Mouse (Mus musculus) stomach, postnatal 0 days (tissue): ENCODE measurements around the gene Tcerg1l. TPM values are rescaled to one million over a fixed set of nuclear protein-coding genes. Genes with fewer than 3 reads are reported as not detected.

Experiments used
- ATAC-seq: fragments of 200-750 bp; cut with Nextera tagmentation; 2 replicates; pipeline ENCODE4 v1.8.0; 2017; ENCODE audit not compliant: low FRiP score, low TSS enrichment
- DNase-seq: peaks from one replicate; pipeline ENCODE4 v3.0.0-alpha.2; 2016; ENCODE audit warnings: low spot score
- H3K27ac ChIP-seq: fragments of 300-500 bp; sonication (generic); replicated peaks from 2 replicates; pipeline ENCODE4 v1.5.1; 2014; ENCODE audit warnings: mild to moderate bottlenecking, control low read depth
- H3K27me3 ChIP-seq: fragments of 300-500 bp; sonication (generic); 2 replicates; pipeline ENCODE4 v1.6.1; 2014; ENCODE audit warnings: low read length; ENCODE audit not compliant: control insufficient read depth, insufficient read depth
- H3K36me3 ChIP-seq: fragments of 300-500 bp; sonication (generic); 2 replicates; pipeline ENCODE4 v1.6.1; 2014; ENCODE audit warnings: low read length, mixed read lengths; ENCODE audit not compliant: control insufficient read depth, insufficient read depth
- H3K4me1 ChIP-seq: fragments of 300-500 bp; sonication (generic); replicated peaks from 2 replicates; pipeline ENCODE4 v1.6.1; 2014; ENCODE audit warnings: antibody characterized with exemption; ENCODE audit not compliant: control insufficient read depth, insufficient read depth
- H3K4me2 ChIP-seq: fragments of 300-500 bp; sonication (generic); replicated peaks from 2 replicates; pipeline ENCODE4 v1.6.1; 2014; ENCODE audit warnings: low read depth, mild to moderate bottlenecking, control low read depth, moderate library complexity
- H3K4me3 ChIP-seq: fragments of 300-500 bp; sonication (generic); 2 replicates; pipeline ENCODE4 v1.5.1; 2014; ENCODE audit warnings: low read depth, low read length, control low read depth
- H3K9ac ChIP-seq: fragments of 300-500 bp; sonication (generic); 2 replicates; pipeline ENCODE4 v1.6.1; 2014; ENCODE audit warnings: mild to moderate bottlenecking, low read length, control low read depth, mixed read lengths
- H3K9me3 ChIP-seq: fragments of 300-500 bp; sonication (generic); 2 replicates; pipeline ENCODE4 v1.6.1; 2016; ENCODE audit warnings: low read length; ENCODE audit not compliant: control insufficient read depth
- CTCF ChIP-seq: IDR thresholded peaks from 2 replicates; pipeline ENCODE4 v1.5.1; 2016; ENCODE audit warnings: antibody characterized with exemption, low read depth, mild to moderate bottlenecking, moderate library complexity
- EP300 ChIP-seq: optimal IDR thresholded peaks from 2 replicates; pipeline ENCODE3; 2016; ENCODE audit warnings: antibody characterized with exemption
- WGBS: fragments of 180-500 bp; shearing (Covaris S2); extraction: QIAGEN DNeasy Blood & Tissue Kit; methylation state at CpG from one replicate; pipeline ENCODE4 v1.1.7; 2014; 5-methylcytosine and 5-hydroxymethylcytosine counted together
- polyA plus RNA-seq: library from polyadenylated mRNA; unstranded; fragments of >200 nt; fragmentation: Nextera tagmentation; extraction: Ambion mirVana; gene quantifications from 2 replicates; pipeline ENCODE4 v1.2.1, GENCODE M21; 2015

Tcerg1l gene
- polyA plus RNA-seq, 1 experiment from 2014 or later, result 0.19 TPM

DNA sequence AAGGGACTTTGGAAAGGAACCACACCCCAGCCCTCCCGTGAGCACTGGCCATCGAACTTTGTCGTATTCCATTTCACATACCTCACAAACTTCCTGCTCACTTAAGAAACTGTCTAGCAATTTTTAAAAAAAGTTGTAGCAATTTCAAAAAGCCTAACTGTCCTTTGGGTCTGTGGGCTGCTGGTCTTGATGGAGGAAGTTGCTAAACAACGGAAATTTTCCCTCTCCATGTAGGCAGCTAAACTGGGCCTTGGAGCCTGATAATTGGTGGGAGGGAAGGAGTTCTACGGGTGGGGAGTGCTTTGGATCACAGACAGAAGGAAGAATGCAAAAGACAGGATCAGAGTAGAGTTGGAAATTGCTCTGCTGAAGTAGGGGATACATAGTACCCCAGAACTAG lies 155.3 kb downstream of the Tcerg1l start:
- no peaks in the 10 kb centered on the region for H3K36me3 ChIP-seq

DNA sequence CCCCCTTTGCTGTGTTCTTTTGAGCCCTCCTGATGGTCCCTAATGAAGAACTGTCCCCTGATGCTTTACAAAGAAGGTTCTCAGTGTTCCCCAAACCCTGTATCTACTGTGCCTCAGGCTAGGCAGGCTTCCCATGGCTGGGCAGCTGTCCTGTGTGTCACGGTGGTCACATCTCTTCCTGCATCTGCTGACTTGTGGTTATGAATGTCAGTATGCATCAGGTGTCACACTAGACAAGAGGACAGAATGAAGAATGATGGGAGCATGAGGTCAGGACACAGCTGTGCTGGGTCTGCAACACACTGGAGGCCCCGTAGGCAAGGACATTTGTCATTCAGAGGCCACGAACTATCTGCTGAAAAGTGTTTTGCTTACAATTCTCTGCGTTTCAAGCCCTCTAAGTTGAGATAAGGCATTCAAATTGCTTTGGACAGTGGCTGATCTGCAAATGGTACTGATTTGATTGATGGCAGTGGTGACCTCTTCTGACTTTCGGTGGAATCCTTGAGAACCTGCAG lies 159.8 kb downstream of the Tcerg1l start:
- Histone ChIP-seq H3K9me3 (no peaks in the 10 kb centered on the region), H3K27ac (no peak overlapping the region), H3K27me3 (no peaks in the 10 kb centered on the region), H3K4me1 (no peaks in the 10 kb centered on the region), H3K4me2 (no peak overlapping the region), H3K9ac (no peak overlapping the region), H3K4me3 (no peak overlapping the region), H3K36me3 (no peaks in the 10 kb centered on the region)
- TF ChIP-seq EP300, result no peak
- no peak for DNase-seq
- no peak for ATAC-seq
- 24% methylated on average over 5 of the region's 5 CpGs for WGBS

More for the DNA sequence above, 155.3 kb downstream of the Tcerg1l start:
- DNase-seq (no peak), ATAC-seq (no peak)
- Histone ChIP-seq H3K4me1 (no peaks in the 10 kb centered on the region), H3K9ac (no peak overlapping the region), H3K27me3 (no peaks in the 10 kb centered on the region), H3K4me2 (no peak overlapping the region), H3K9me3 (no peaks in the 10 kb centered on the region), H3K27ac (no peak overlapping the region), H3K4me3 (no peak overlapping the region)
- WGBS, result 57% methylated on average over 5 of the region's 5 CpGs
- TF ChIP-seq CTCF (no peak), EP300 (no peak)

DNA sequence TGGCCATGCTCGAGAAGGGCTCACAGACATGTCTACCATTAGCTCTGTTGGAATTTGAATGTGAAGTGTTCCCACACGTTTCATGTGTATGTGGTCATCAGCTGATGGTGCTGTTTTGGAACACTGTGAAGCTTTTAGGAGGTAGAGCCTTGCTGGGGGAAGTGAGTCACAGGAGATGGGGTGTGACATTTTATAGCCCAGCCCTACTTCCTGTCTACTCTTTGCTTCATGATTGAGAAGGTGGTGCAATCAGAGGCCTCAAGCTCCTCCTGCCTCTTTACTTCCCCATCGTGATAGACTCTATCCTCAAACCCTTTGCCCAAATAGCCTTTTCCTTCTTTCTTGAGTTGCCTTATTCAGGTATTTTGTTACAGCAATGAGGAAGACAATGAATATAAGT lies 173.3 kb downstream of the Tcerg1l start:
- ATAC-seq, result no peak
- H3K9me3 ChIP-seq, result no peaks in the 10 kb centered on the region
- no peak overlapping the region for H3K9ac ChIP-seq
- H3K27me3 ChIP-seq, result no peaks in the 10 kb centered on the region
- no peak for TF ChIP-seq EP300
- TF ChIP-seq CTCF, result no peak
- H3K4me1 ChIP-seq, result no peaks in the 10 kb centered on the region
- WGBS, result 70% methylated on average over 3 of the region's 3 CpGs
- H3K27ac ChIP-seq, result no peak overlapping the region
- no peak overlapping the region for H3K4me3 ChIP-seq
- no peak overlapping the region for H3K4me2 ChIP-seq
- no peaks in the 10 kb centered on the region for H3K36me3 ChIP-seq
- no peak for DNase-seq

DNA sequence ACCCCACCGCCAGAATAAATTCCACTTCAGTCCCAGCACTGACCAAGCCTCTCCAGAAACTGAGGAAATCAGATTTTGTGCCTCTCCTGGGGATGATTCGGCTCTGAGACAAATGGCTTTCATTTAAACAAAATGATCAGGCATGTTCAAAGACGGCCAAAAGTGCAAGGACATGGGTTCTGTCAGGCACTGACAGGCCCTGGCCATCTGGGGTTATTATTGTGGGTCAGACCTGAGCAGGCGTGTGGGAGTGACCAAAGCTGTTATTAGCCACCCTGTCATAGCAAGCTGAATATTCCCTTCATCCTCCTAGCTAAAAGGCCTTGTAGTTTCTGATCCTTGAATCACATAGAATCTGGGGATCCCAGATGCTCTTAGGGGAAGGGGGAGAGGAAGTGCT lies 174.6 kb downstream of the Tcerg1l start:
- Histone ChIP-seq H3K9me3 (no peaks in the 10 kb centered on the region), H3K4me2 (no peak overlapping the region), H3K27me3 (no peaks in the 10 kb centered on the region), H3K4me3 (no peak overlapping the region), H3K9ac (no peak overlapping the region), H3K36me3 (no peaks in the 10 kb centered on the region), H3K4me1 (no peaks in the 10 kb centered on the region), H3K27ac (no peak overlapping the region)
- no peak for ATAC-seq
- TF ChIP-seq EP300, result no peak
- no peak for TF ChIP-seq CTCF
- WGBS, result 55% methylated on average over 4 of the region's 4 CpGs
- no peak for DNase-seq

DNA sequence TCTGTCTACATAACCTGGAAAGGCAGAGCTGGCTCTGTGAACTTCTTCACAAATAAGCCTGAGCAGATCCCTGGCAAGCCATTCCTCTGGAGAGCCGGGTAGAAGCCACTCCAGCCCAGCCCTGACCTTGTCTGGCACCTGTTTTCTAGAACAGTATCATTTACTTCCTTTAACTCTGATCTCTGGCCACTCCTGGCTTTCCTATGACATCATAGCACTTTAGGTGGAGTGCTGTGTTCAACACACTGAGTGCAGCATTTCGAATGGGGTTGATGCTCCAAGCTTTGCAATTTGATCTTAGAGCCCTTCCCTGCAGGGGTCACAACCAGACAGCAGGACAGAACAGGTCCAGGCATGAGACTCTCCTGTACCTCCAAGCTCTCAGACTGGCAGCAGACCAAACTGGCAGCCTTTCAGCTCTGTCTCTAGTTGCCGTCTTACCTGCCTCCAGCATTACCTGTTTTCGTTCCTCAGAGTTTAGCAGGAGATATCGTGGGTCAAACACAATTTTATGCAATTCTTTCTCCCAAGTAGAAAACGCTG lies 179.9 kb downstream of the Tcerg1l start:
- no peak for TF ChIP-seq CTCF
- no peak for TF ChIP-seq EP300
- H3K4me1 ChIP-seq, result no peaks in the 10 kb centered on the region
- no peak overlapping the region for H3K4me3 ChIP-seq
- H3K9me3 ChIP-seq, result no peaks in the 10 kb centered on the region
- WGBS, result 61% methylated on average over 6 of the region's 6 CpGs
- ATAC-seq (no peak), DNase-seq (no peak)
- no peak overlapping the region for H3K27ac ChIP-seq
- H3K4me2 ChIP-seq, result no peak overlapping the region
- no peaks in the 10 kb centered on the region for H3K27me3 ChIP-seq
- H3K9ac ChIP-seq, result no peak overlapping the region
- H3K36me3 ChIP-seq, result no peaks in the 10 kb centered on the region

DNA sequence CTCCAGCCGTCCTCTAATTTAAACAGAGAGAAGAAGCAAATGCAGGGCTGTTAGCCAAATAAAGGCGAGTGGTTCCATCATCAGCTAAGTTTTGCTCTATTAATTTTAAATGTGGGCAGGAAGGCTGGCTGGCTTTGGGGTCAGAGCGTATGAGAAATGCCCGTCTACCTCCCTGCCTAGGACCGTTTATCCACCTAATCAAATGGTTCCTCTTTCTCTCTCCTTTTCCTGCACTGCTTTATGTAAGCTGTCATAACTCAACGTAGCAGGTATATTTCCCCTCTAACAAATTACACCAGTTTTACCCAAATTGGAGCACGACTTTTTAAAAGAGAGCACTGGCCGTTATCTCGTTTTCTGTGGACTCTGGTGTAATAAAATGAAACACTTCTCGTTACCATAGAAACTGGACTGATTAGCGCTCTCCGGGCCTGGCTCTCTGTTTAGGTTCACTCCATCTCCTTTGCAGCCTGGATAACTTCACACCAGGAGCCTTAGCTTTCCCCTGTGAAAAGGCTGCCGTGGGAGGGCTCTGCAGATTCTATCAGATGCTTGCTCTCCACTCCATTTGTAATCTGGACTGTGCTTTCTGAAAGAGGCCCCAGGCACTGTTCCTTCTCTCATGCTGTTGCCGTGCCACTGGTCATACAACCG lies 182.2 kb downstream of the Tcerg1l start:
- no peak overlapping the region for H3K4me2 ChIP-seq
- no peaks in the 10 kb centered on the region for H3K9me3 ChIP-seq
- no peaks in the 10 kb centered on the region for H3K4me1 ChIP-seq
- no peak for ATAC-seq
- no peak overlapping the region for H3K9ac ChIP-seq
- DNase-seq, result no peak
- 38% methylated on average over 15 of the region's 15 CpGs for WGBS
- no peaks in the 10 kb centered on the region for H3K36me3 ChIP-seq
- H3K4me3 ChIP-seq, result no peak overlapping the region
- TF ChIP-seq EP300, result no peak
- no peak for TF ChIP-seq CTCF
- H3K27ac ChIP-seq, result no peak overlapping the region
- H3K27me3 ChIP-seq, result no peaks in the 10 kb centered on the region
